Mouse (Mus musculus) CH12.LX (cell line): ENCODE measurements around the gene Xpa. TPM values are rescaled to one million over a fixed set of nuclear protein-coding genes. Genes with fewer than 3 reads are reported as not detected.

Source experiments
- DNase-seq: peaks from one replicate; pipeline ENCODE4 v3.0.0-alpha.2; 2013; ENCODE audit errors: extremely low read depth
- H3K27ac ChIP-seq: 2 replicates; pipeline ENCODE4 v1.5.1; 2012; ENCODE audit warnings: low read depth, mild to moderate bottlenecking, control low read depth, moderate library complexity; ENCODE audit not compliant: insufficient read depth
- H3K27me3 ChIP-seq: replicated peaks from 2 replicates; pipeline ENCODE3; 2012; ENCODE audit warnings: inconsistent platforms
- H3K36me3 ChIP-seq, 2 experiments: replicated peaks in 1 of 2; 2 replicates each; pipeline versions ENCODE3 to v1.6.1; 2012; ENCODE audit warnings: inconsistent platforms in 1 of 2, low read length in 1 of 2, mild to moderate bottlenecking in 1 of 2, mixed read lengths in 1 of 2, moderate library complexity in 1 of 2; ENCODE audit not compliant: control insufficient read depth in 1 of 2, insufficient read depth in 1 of 2
- H3K4me1 ChIP-seq, 2 experiments: 2 replicates each; pipeline ENCODE4 v1.6.1; 2012; ENCODE audit warnings: inconsistent platforms in 1 of 2, moderate library complexity in 1 of 2; ENCODE audit not compliant: insufficient read depth in 2 of 2, control insufficient read depth in 1 of 2
- H3K4me2 ChIP-seq: 2 replicates; pipeline ENCODE4 v1.6.1; 2012; ENCODE audit warnings: low read depth, mild to moderate bottlenecking, control low read depth; ENCODE audit not compliant: poor library complexity, insufficient read depth, severe bottlenecking
- H3K4me3 ChIP-seq, 3 experiments: fragments of 150-350 bp in 1 of 3; sonication (generic) in 1 of 3; replicated peaks in 1 of 3; 2 replicates each; pipeline versions ENCODE3 to v1.5.1; 2011 to 2012; ENCODE audit warnings: low read depth in 2 of 3, low read length in 2 of 3, mild to moderate bottlenecking in 2 of 3, moderate library complexity in 2 of 3, control low read depth in 1 of 3, improper control_type of control experiment in 1 of 3, inconsistent platforms in 1 of 3, mixed read lengths in 1 of 3; ENCODE audit not compliant: poor library complexity in 1 of 3
- H3K79me2 ChIP-seq: replicated peaks from 2 replicates; pipeline ENCODE4 v1.6.1; 2012; ENCODE audit warnings: mild to moderate bottlenecking, moderate library complexity; ENCODE audit not compliant: control insufficient read depth, poor library complexity, insufficient read depth, severe bottlenecking; ENCODE audit errors: extremely low read depth
- H3K9ac ChIP-seq: 2 replicates; pipeline ENCODE4 v1.6.1; 2012; ENCODE audit warnings: low read depth, mild to moderate bottlenecking, control low read depth, moderate library complexity; ENCODE audit not compliant: insufficient read depth
- H3K9me3 ChIP-seq: replicated peaks from 2 replicates; pipeline ENCODE3; 2012; ENCODE audit warnings: low read length, inconsistent platforms, mixed read lengths
- BHLHE40 ChIP-seq: IDR thresholded peaks from 2 replicates; pipeline ENCODE4 v1.6.1; 2011; ENCODE audit warnings: mild to moderate bottlenecking, low read depth, low read length, improper control_type of control experiment
- CHD1 ChIP-seq: IDR thresholded peaks from 2 replicates; pipeline ENCODE4 v1.6.1; 2012; ENCODE audit warnings: low read depth, low read length, improper control_type of control experiment, inconsistent platforms
- EP300 ChIP-seq: IDR thresholded peaks from 2 replicates; pipeline ENCODE4 v1.6.1; 2011; ENCODE audit warnings: low read length, improper control_type of control experiment
- GABPA ChIP-seq: IDR thresholded peaks from 2 replicates; pipeline ENCODE4 v1.6.1; 2012; ENCODE audit warnings: low read depth, low read length, improper control_type of control experiment, inconsistent platforms; ENCODE audit not compliant: insufficient replicate concordance
- JUN ChIP-seq: IDR thresholded peaks from 2 replicates; pipeline ENCODE4 v1.6.1; 2011; ENCODE audit warnings: low read depth, mild to moderate bottlenecking, low read length, improper control_type of control experiment, moderate library complexity; ENCODE audit not compliant: insufficient read depth
- MAX ChIP-seq: IDR thresholded peaks from 2 replicates; pipeline ENCODE4 v1.6.1; 2011; ENCODE audit warnings: low read length, improper control_type of control experiment
- MAZ ChIP-seq: IDR thresholded peaks from 2 replicates; pipeline ENCODE4 v1.6.1; 2012; ENCODE audit warnings: low read depth, mild to moderate bottlenecking, inconsistent platforms, low read length, improper control_type of control experiment, moderate library complexity
- MEF2A ChIP-seq: IDR thresholded peaks from 2 replicates; pipeline ENCODE4 v1.6.1; 2014; ENCODE audit warnings: low read depth, mild to moderate bottlenecking, inconsistent platforms, low read length, improper control_type of control experiment, borderline replicate concordance
- NELFE ChIP-seq: IDR thresholded peaks from 2 replicates; pipeline ENCODE4 v1.6.1; 2011; ENCODE audit warnings: low read depth, low read length, improper control_type of control experiment
- NRF1 ChIP-seq: IDR thresholded peaks from 2 replicates; pipeline ENCODE4 v1.6.1; 2014; ENCODE audit warnings: low read depth, mild to moderate bottlenecking, inconsistent platforms, low read length, improper control_type of control experiment, moderate library complexity
- POLR2A ChIP-seq: IDR thresholded peaks from 2 replicates; pipeline ENCODE4 v1.6.1; 2011; ENCODE audit warnings: low read depth, mild to moderate bottlenecking, improper control_type of control experiment, low read length
- RCOR1 ChIP-seq: conservative IDR thresholded peaks from 2 replicates; pipeline ENCODE4 v1.6.1; 2012; ENCODE audit warnings: low read depth, mild to moderate bottlenecking, inconsistent platforms, low read length, improper control_type of control experiment
- UBTF ChIP-seq: IDR thresholded peaks from 2 replicates; pipeline ENCODE4 v1.6.1; 2012; ENCODE audit warnings: low read depth, mild to moderate bottlenecking, inconsistent platforms, low read length, improper control_type of control experiment, moderate library complexity
- ZMIZ1 ChIP-seq: IDR thresholded peaks from 2 replicates; pipeline ENCODE4 v1.6.1; 2012; ENCODE audit warnings: low read depth, mild to moderate bottlenecking, inconsistent platforms, low read length, improper control_type of control experiment
- ZNF384 ChIP-seq: IDR thresholded peaks from 2 replicates; pipeline ENCODE4 v1.6.1; 2012; ENCODE audit warnings: low read depth, low read length, improper control_type of control experiment, inconsistent platforms
- dilution Hi-C: fragments of 300-500 bp; cut with MboI; formaldehyde crosslinking; loops from 2 replicates; pipeline ENCODE4 v1.14.3; 2020; ENCODE audit warnings: low sequenced_read_pairs; ENCODE audit not compliant: extremely low pct_unique_long_range_greater_than_20kb, extremely low pct_ligation_motif_present
- in situ Hi-C: fragments of 300-500 bp; cut with MboI; formaldehyde crosslinking; loops from 3 replicates; pipeline ENCODE4 v1.14.3; 2019; ENCODE audit warnings: low sequenced_read_pairs, low pct_ligation_motif_present, low pct_unique_long_range_greater_than_20kb, mixed read lengths
- polyA plus RNA-seq: library from polyadenylated mRNA; unstranded; fragments of >175 nt; gene quantifications from 2 replicates; pipeline ENCODE4 v1.2.1, GENCODE M21; 2012; ENCODE audit warnings: low read depth; ENCODE audit not compliant: insufficient read length
- total RNA-seq, 2 experiments: library from RNA; depleted of rRNA; stranded (reverse); fragments of 300-350 nt in 1 of 2; fragments of >200 nt in 1 of 2; gene quantifications; 2 replicates each; pipeline ENCODE4 v1.2.3; 2012 to 2014

The Xpa gene
- total and polyA plus RNA-seq, 3 experiments, result 11.2 to 28.8 (median 13.8) TPM

DNA sequence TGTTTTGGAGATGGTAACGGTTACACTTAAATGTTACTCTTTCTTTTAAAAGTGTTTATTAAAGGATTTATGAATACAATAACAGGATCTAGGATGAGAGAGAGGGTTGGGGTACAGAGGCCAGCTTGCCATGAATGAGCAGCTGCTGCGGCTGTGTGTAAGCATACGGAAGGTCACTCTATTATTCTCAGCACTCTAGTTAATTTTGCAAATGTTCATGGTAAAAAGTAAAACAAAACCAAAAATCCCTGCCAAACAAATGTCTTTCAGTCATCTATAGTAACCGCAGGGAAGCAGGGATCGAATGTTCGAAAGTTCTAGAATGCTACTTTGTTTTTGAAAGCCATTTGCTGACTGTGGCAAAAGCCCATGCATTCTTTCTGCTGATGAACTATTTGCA is 72.8 kb downstream of the Xpa start:
- Histone ChIP-seq H3K9ac (no peak overlapping the region), H3K79me2 (no peaks in the 10 kb centered on the region), H3K27ac (no peak overlapping the region), H3K4me1 (0 out of 4 replicates have a peak, but pooled peaks cover 0 to 2% of the 10 kb centered on the region in 2 experiments), H3K4me3 (no peak overlapping the region), H3K9me3 (no peaks in the 10 kb centered on the region), H3K27me3 (no peaks in the 10 kb centered on the region), H3K4me2 (no peak overlapping the region), H3K36me3 (peaks cover 62 to 92% of the 10 kb centered on the region in 2 experiments)
- in situ Hi-C loops, result loop anchor here (10.0 kb wide), 1 partner anchor 179 kb away; no protein-coding TSS in a partner anchor
- TF ChIP-seq ZNF384, result no peak
- dilution Hi-C loops, result no loop called here
- no peak for DNase-seq

DNA sequence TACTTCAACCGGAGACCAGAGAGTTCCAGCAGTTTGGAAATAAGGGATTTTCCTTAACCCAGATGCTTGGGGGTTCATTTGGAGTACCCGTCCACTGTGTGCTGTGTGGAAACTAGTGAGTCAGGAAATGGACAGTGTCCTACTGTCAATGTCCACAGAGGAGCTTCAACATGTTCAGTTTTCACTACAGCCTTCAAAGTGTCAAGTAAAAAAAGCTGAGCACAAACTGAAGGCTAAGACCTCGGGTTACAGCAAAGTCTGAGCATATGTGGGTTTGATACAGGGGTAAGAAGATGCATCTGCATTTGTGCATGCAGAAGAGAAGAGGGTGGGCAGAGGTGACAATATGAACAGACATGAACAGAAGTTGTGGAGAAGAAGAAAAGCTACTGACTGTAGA is 75.3 kb downstream of the Xpa start:
- Histone ChIP-seq H3K9me3 (no peaks in the 10 kb centered on the region), H3K27me3 (no peaks in the 10 kb centered on the region), H3K4me2 (no peak overlapping the region), H3K79me2 (no peaks in the 10 kb centered on the region), H3K9ac (no peak overlapping the region), H3K27ac (no peak overlapping the region), H3K36me3 (peaks cover 71 to 97% of the 10 kb centered on the region in 2 experiments), H3K4me3 (no peak overlapping the region), H3K4me1 (no peaks in the 10 kb centered on the region)
- in situ Hi-C loops, result loop anchor here (10.0 kb wide), 1 partner anchor 176 kb away; no protein-coding TSS in a partner anchor
- DNase-seq, result no peak
- dilution Hi-C loops, result no loop called here
- TF ChIP-seq MEF2A, result no peak
- no peak for TF ChIP-seq JUN
- no peak for TF ChIP-seq NRF1
- no peak for TF ChIP-seq RCOR1
- TF ChIP-seq CHD1, result no peak
- no peak for TF ChIP-seq GABPA
- no peak for TF ChIP-seq UBTF
- TF ChIP-seq MAX, result no peak
- no peak for TF ChIP-seq NELFE
- no peak for TF ChIP-seq POLR2A
- no peak for TF ChIP-seq MAZ
- TF ChIP-seq ZMIZ1, result no peak
- TF ChIP-seq EP300, result no peak
- TF ChIP-seq BHLHE40, result no peak
